Mouse (Mus musculus) frontal cortex, postnatal 36 days (tissue): Measurements from ENCODE around the gene Zfp385b.

ENCODE experiments used
- DNase-seq, 2 experiments: peaks; one replicate each; pipeline ENCODE4 v3.0.0; 2022; ENCODE audit warnings: low spot score in 2 of 2

The Zfp385b gene

DNA sequence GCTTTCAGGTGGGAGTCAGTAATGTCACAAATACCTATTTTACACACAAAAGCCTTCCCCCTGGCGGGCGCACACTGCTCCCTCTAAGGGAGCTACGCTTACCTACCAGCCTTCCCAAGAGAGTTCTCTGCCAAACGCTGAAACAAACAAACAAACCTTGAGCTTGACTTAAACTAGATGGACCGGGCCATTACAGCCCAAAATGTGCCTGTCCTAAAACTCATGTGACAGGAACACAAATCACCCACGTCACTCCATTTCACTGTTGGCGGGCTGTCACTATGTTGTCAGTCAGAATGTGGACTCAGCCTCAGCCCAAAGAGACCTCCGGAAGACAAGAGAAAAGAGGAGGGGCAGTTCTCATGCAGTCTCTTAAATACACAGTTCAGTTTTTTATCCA, 300.7 kb downstream of the Zfp385b start:
- DNase-seq = no peak

GRCm38 (mm10) chr2:77516606-77517005, 302.8 kb downstream of the Zfp385b start:
- DNase-seq = no peak

- no peak for DNase-seq
Measured at GRCm38 (mm10) chr2:77515654-77516053, 303.8 kb downstream of the Zfp385b start.

- DNase-seq = no peak
Measured at GRCm38 (mm10) chr2:77515011-77515410, 304.4 kb downstream of the Zfp385b start.

DNA sequence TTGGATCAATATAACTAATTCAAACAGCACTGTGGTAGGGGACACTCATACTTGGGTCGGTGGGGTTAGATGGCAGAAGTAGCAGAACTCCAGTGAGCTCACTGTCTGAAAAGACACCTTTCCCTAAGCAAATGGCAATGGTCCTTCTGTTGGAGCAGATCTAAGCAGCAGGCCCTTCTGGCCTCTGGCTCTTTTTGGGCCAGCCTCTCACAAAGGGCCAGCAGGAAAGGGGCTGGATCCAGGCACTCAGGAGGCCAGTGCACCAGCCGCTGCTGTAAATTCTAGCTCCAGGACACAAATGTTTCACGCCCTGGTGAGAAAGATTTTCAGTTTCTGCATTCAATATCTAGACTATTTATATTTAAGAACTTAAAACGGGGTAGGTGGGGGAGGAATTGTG, 305.0 kb downstream of the Zfp385b start:
- no peak for DNase-seq

GRCm38 (mm10) chr2:77508731-77509130, 310.7 kb downstream of the Zfp385b start:
- no peak for DNase-seq

DNA sequence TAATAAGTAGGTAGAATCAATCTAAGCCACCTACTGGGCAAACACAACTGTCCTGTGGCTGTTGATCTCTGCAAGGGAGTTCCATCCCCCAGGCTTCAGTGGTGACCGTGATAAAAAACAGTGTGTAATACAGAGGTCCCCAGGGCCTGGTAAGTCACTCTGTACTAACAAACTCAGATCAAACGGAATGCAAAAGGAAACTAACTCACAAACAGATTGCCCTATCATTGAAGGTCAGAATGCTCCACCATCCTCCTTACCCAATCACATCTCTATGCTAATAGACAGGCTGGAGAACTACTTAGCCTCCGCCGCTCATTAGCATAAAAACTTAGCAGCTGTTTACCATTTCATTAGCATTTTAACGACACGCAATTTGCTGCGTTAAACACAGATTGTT, 313.1 kb downstream of the Zfp385b start:
- DNase-seq = no peak

- no peak for DNase-seq
Measured at GRCm38 (mm10) chr2:77505614-77506013, 313.8 kb downstream of the Zfp385b start.

DNA sequence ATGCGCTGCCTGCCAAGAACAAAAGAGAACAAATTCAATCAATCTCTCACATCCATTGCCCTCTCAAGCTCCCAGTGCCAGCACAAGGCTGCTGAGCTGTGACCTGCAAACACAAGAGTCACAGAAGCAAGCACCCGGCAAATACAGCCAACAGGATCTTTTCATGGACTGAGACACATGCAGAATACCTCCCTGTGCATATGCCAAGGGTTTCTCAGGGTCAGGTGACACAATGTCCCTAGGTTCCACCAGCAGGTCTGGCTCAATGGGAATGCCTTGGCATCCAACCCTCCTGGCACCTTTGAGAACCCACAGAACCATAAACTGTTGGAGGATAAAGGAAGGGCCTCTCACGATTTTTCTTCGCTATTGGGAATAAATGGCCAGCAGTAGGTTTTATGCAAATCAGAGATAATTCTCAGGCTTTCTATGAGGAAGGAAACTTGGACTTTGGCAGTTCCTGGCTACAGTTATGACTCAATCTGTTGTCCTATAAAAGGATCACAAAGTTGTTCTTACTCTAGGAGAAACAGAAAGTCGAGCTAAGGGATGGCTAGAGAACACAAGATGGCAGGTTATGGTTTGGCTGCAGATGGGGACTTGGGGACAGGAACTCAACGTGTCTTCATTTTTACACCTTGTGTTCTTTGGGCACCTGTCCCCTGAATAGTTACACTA, 315.6 kb downstream of the Zfp385b start:
- DNase-seq = no peak

GRCm38 (mm10) chr2:77503217-77503616, 316.2 kb downstream of the Zfp385b start:
- DNase-seq = no peak

- no peak for DNase-seq
Measured at GRCm38 (mm10) chr2:77502458-77502857, 317.0 kb downstream of the Zfp385b start.

GRCm38 (mm10) chr2:77500480-77500879, 319.0 kb downstream of the Zfp385b start:
- no peak for DNase-seq

DNA sequence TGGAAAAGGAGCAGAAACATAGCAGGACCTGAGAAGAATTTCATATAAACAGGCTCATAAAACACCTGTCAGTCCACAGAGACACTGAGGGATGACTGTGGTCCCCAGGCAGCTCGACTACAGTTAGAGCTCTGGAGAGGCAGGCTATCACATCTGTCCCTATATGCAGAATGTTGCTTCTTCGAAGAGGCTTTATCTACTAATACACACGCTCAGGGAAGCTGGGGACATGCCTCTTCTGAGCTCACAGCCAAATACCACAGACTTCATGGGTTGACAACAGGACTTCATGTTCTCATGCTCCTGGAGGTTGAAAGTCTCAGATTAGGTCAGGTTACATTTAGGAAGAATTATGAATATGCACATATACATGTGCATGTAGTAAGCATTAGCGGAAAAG, 321.1 kb downstream of the Zfp385b start:
- DNase-seq = no peak

- no peak for DNase-seq
Measured at GRCm38 (mm10) chr2:77497942-77498341, 321.5 kb downstream of the Zfp385b start.

- DNase-seq = no peak
Measured at GRCm38 (mm10) chr2:77496071-77496470, 323.4 kb downstream of the Zfp385b start.

- no peak for DNase-seq
Measured at GRCm38 (mm10) chr2:77495344-77495743, 324.1 kb downstream of the Zfp385b start.

DNA sequence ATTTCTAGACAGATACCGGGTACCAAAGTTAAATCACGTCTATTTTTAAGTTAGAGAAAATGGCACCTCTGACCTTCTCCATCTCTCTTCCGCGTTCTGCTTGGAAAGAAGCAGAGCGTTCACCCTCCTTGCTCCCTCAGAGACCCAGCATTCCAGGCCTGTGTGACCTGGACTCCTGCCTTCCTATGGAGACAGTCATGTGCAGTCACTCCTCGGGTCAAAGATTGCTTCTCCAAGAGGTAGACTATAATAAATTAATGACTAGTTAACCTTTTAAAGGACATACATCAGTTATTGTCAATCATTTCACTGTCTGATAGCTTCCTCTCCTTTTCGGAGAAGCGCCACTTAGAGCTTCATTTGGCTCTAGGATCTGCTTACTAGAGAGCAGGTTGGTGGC, 325.7 kb downstream of the Zfp385b start:
- no peak for DNase-seq

- no peak for DNase-seq
Measured at GRCm38 (mm10) chr2:77487151-77487550, 332.3 kb downstream of the Zfp385b start.

- DNase-seq = no peak
Measured at GRCm38 (mm10) chr2:77481274-77481673, 338.2 kb downstream of the Zfp385b start.

GRCm38 (mm10) chr2:77477536-77477935, 341.9 kb downstream of the Zfp385b start:
- DNase-seq = no peak

GRCm38 (mm10) chr2:77476444-77476843, 343.0 kb downstream of the Zfp385b start:
- no peak for DNase-seq

GRCm38 (mm10) chr2:77472254-77472837, 347.1 kb downstream of the Zfp385b start:
- DNase-seq = no peak

DNA sequence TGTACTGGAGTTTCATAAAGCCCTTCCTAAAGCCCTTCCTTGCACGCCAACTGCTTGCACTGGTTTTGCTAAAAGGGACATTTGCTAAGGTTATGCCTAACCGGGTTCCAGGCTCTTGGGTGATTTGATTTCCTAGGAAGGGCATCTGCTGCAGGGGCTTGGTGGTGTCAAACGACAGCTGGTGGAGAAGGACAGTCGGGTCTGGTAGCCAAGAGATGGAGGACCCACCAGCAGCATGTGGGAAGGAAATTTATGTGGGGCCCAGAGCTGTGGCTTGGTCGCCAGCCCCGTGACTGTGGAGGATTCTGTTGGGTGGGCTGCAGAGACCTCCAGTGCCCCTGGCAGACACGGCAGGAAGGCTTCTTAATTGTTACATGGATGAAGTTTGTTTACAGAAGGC, 348.7 kb downstream of the Zfp385b start:
- no peak for DNase-seq

DNA sequence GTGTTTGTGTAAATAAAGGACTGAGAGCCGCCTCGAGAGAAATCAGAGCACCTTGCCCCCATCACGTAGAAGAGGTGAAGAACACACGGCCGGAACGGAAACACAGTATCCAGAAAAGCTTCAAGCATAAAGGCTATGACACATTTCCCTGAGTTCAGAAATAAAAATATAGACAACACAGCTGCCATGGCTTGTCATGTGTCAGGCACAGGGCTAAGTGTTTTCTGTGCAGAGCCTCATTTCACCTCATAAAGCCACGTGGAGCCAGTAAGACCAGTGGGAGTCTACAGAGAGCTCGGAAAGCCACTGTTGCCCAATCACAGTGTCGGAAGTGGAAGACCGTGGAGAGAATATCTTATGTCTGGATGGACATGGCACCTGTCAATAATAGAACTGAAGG, 358.0 kb downstream of the Zfp385b start:
- no peak for DNase-seq
